Mouse (Mus musculus) right cerebral cortex, postnatal 4 days (tissue): ENCODE measurements around the gene Mcur1.
A peak's percentile ranks its signal among the peaks of the same experiment; 100 is the strongest.

Source experiments
- DNase-seq: peaks from one replicate; pipeline ENCODE4 v3.0.0-alpha.2; 2022

Mcur1 gene

DNA sequence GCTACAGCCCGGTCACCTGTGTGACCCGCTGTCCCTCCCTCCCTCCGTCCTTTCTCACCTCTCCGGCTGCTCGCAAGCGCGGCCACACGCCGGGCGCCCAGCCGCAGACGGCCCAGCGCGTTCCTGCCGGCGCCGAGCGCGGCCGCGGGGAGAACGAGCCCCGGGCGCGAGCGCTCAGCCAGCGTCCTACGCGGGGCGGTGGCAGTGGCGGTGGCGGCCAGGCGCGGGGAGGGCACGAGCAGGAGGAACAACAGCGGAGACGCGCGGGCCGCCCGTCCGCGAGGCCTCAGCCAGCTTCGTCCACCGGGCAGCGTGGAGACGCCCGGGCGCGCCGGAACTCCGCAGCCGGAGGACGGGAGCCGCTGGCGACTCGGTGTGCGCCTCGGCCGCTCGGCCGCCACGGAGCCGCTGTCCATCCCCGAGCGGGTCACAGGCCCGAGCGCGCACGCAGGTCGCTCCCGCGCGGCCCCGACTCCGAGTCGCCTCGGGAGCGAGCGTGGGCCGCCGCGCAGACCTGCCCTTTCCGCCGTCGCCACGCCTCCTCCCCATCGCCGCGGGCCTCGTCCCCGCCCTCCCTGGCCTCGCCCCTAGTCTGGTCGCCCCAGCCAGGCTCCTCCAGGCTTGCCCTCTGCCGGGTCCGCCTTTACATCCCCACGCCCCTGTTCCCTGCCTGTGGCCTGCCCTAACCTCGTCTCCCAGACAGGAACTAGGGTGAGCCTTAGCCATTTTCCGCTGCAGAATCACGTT is at the start of gene Mcur1:
Gene Mcur1 (minus strand): TSS at position 481 of the 747 bp plus-strand sequence.
- DNase-seq = peak; percentile 77

DNA sequence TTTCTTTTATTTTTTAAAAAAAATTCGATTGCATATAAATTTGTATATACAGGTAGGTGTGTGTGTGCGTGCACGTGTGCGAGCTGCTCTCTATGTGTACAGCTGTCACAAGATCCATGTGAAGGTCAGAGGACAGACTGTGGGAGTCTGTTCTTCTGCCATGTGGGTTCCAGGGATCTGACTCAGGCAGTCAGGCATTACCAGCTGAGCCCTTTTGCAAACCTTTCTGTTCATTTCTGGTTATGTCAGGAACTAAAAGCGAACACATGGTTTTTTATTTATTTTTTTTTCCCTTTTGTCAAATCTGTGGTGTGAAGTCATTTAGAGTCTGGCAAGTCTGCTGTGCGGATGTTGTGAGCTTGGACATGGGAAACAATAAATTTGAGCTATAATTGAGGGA is 48.9 kb upstream of the Mcur1 start:
- DNase-seq = no peak

DNA sequence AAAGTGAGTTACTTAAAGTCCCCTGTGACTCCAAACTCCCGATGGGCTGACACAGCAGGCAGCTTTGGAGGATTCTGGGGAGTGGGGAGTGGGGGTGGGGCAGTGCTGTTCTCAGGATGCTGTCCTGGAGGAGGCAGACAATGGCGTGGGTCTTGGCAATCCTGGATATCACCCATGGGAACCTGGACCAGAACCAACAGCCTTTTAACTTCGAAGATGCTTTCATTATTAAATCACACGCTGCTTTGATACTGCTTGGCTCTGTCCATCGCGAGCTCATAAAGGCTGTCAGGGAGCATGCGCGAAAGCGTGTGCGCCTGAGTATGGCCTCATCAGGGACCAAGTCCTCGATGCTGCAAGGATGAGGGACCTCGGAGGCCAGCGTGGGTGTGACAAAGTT is 43.1 kb upstream of the Mcur1 start:
- DNase-seq = no peak

DNA sequence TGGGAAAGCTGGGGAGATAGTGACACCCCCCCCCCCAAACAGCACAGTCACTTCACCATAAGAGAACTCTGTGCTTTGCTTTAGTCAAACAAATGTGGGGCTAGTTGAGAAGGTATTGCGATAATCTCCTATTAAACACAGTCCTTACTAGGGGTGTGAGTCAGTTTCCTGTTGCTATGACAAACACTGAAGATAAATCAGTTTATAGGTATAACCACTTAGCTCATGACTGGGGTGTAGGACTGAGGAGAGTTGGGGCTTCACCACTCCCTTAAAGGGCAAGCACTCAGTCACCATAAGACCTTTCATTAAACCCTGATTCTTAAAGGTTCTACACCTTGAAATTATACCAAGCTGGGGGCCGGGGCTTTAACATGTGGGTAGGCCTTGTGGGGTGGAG is 42.4 kb upstream of the Mcur1 start:
- no peak for DNase-seq

DNA sequence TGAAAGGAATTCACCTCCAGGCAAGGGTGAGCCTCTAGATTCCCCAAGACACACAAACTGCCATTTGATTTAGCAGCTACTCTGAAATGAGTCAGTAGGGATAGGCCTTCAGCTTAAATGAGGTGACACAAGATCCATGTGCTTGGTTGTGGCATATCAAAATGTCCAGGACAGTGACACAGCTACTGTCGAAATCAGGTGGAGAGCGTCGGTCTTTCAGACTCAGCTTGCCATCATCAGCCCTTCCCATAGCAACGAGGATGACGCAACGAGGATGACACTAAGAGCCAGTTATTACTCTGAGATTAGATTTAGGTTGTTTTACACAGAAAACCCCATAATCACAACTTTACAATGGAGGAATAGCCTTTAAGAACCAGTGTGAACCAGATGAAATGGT is 41.0 kb upstream of the Mcur1 start:
- no peak for DNase-seq

DNA sequence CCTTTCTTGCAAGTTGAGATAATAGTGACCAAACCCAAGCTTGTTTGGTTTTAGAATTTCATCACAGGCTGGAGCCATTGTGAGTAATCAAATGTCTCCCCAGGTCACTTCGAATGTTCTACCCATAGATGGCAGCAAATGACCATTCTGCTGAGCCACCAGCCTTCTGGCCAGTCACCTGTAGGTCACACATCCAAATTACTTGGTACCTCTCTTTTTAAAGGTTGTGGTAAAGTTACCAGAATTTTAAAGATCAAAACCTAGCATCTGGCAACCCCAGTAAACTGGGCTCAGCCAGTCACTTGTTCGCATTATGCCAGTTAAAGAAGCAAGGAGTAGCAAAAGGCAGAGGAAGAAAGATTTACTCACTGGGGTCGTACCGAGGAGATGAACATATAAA is 35.9 kb upstream of the Mcur1 start:
- no peak for DNase-seq

DNA sequence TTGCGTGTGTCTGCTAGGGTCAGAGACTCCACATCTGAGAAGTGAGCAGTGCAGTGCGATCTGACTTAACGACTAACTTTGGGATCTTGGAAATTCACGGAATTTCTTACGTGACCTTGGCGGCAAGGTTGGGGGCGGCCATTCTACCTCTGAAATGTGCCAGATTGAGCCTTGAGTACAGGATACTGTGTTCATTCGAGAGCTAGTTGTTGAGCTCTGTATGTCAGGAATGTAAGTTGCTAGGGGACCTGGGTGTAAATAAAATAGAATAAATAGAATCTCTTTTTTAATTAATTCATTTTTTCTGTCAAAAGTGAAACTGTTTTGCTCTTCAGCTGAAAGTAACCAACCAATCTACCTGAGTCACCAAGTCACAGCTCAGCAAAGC is 32.7 kb upstream of the Mcur1 start:
- DNase-seq = no peak

DNA sequence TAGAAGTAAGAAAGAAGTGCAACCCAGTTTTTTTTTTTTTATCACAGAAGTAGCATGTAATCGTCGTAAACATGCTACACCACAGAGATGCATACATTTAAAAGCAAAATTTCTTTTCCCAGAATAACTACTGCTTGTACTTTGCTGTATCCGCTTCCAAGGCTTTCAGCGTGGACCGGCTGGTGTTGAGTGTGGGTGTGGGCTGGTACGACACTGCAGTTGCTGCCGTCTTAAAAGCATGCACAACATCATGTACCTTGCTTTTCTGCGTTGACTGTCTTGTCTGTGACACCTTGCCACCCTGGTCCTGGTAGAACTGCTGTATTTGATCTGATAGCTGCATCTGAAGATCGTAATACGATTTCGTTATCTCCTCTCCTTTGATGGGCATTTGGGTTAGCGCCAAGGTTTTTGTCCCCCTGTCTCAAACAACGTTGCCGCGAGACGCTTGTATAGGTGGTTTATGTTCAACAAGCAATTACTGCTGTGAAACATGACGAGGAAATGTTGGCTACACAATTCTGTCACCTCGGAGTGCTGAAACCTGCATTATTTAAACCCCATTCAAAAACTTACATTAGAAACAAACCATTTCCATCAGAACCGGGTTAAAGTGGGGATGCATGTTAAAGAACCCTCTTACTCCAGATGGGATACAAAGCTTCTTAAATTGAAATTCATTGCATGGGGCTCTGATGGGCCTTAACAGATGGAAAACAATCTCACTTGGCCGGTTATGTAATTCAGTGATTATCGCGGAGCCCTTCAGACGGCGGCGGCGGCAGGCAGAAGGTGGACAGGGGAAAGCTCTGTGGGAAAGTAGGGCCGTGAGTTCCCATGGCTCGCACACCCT is 32.1 kb upstream of the Mcur1 start:
- no peak for DNase-seq

DNA sequence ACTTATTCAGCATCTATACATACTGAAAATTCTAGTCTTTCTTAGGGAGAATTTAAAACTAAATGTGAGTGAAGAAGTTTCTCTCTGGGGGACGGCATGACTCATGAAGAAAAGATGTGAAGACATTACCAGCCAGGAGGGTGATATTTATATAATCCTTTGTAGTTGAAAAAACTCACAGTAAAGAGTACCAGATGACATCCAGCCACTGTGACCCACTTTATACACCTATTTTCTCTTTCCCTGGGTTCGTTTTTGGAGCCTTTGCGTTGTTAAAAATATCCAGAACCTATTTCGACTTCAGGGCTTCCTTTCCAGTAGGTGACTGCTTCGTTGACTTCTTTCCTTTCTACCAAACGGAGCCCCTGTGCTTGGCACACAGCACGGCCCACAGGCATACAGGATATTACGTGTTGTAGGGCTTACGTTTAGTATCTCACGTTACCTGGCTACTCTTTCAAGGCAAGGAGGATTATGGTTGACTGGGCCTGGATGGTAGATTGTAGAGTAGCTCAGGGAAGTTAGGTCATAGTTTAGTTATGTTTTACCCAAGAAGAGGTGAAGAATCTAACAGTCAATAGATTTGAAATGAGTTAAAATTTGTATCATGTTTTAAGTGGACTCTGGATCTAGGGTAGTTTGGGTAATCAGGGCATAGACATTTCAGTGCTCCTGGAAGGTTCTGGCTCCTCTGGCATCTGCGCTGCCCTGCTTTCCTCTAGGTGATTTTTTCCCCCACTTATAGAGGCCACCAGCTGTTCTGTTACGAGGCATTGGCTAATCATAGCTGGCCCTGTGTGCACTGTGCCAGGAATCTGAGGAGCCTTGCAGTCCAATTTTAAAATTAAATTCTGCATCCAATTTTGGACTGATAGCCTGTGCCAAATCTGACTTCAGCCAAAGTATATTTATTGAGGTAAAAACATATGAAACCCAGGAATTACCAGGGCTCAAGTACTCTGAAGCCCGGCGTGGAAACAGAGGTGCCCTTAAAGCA is 28.2 kb upstream of the Mcur1 start:
- no peak for DNase-seq

DNA sequence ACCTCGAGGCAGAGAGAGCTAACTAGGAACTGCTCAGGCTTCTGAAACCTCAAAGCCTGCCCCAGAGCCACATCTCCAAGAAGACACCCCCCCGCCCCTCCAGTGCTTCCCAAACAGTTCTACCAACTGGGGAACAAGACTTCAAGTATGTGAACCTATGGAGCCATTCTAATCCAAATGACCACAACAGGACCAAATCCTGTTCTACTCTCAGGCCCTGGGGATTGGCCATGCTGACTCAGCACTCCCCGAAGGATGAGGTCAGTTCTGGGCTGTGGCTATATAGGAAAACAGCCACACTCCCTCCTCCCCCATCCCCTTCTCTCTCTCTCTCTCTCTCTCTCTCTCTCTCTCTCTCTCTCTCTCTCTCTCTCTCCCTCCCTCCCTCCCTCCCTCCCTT is 27.0 kb upstream of the Mcur1 start:
- DNase-seq = no peak

DNA sequence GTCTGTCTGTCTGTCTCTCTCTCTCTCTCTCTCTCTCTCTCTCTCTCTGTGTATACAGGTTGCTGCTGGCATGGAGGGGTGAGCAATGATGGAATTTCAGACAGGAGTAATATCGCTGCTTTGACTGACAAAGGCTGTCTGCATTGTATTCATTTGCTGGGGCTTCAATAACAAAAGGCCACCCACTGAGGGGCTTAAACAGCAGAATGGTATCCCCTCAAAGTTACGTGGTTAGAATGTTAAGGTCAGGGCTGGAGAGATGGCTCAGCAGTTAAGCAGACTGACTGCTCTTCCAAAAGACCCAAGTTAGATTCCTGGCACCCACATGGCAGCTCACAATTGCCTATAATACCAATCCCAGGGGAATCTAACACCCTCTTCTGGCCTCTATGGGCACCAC is 25.3 kb upstream of the Mcur1 start:
- DNase-seq = no peak

DNA sequence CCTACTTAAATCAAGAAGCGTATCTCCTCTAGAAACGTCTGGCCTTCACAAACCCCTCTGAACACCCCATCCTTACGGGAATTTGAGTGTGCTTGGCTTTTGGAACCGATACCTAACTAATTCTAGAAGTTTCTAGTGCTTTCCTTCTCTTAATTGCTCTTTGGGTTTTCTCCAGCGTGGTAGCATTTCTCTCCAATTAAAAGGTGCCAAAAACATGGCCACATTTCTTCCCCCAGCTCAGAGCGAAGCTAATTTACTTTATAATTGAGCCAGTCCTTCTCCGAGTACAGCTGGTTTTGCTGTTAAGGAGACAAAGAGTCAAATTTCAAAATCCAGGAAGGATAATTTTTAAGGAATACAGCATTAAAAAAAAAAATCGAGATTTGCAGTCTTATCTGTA is 23.5 kb upstream of the Mcur1 start:
- DNase-seq = no peak

DNA sequence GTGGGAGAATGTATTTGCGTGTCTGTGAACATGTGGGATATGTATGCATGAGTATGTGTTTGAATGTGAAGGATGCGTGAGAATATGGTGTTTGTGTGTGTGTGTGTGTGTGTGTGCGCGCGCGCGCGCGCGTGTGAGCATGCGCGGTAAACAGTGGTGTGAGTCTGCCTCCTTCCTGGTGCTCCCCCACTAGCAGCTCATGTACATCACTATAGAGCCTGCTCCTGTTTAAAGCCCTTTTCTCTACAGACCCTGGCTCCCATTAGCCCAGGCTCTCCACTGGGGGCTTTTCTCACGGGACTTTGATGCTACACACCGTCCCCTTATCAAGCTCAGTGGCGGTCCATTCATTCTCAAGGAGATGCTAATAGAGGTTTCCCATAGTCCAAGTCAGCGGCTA is 23.0 kb upstream of the Mcur1 start:
- DNase-seq = no peak

DNA sequence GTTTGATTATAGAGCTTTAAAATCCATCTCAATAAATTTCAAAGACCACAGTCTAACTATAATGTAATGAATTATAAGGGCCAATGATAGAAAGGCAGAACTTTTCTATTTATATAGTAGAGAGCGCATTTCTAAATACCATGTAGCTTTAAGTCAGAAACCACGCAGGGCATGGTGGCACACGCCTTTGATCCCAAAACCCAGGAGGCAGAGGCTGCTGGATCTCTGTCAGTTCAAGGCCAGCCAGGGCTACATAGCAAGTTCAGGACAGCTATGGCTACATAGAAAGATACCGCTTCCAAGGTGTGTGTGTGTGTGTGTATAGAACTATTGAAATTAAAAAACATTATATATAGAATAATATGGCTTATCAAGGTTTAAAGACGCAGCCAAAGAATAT is 20.7 kb upstream of the Mcur1 start:
- DNase-seq = no peak

DNA sequence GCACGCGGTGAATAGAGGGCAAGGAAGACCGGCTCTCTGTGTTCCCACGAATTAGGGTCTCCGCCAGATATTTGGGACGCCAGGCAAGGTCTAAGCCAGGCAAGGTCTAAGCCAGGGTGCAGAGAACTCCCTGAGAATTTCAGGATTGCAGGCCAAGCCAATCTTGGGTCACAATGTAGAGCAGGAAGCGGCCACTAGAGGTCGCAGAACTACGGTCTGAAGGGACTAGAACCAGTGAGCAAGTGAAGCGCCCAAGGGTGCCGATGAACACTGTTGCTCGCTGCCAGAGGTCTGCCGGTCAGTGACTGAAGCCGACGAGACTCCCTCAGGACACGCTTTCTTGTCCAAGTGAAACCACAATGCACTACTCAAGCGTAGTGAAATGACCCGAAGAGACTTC is 19.7 kb upstream of the Mcur1 start:
- DNase-seq = peak; percentile 58

DNA sequence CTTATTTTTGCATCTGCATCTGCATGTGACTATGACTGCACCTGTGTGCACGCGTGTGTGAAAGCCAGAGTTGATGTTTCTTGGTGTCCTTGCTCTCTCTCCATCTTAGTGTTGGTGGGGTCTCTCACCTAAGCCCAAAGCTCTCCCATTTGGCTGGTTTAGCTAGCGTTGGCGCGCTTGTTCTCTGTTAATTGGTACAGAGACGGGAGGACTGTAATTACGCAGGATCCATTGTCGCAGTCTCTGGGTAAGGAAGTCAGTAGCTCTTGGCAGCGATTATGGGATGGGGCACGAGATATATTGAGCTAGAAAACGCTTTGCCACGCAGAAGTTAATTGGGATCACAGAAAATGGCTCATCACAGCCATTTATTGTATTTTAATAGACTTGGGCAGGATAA is 17.8 kb upstream of the Mcur1 start:
- no peak for DNase-seq

DNA sequence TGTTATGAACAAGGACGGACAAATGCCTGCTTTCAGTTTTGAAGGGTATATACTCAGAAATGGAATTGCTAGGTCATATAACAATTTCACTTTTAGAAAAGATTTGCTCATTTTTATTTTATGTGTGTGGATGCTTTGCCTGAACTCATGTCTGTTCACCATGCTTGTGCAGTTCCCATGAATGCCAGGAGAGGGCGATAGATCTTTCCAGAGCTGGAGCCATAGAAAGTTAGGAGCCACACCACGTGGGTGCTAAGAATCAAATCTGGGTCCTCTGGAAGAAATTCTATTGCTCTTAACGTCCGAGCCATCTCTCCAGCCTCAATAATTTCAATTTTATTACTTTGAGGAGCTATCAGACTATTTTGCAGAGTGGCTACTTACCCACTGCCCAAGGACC is 17.3 kb upstream of the Mcur1 start:
- DNase-seq = no peak

DNA sequence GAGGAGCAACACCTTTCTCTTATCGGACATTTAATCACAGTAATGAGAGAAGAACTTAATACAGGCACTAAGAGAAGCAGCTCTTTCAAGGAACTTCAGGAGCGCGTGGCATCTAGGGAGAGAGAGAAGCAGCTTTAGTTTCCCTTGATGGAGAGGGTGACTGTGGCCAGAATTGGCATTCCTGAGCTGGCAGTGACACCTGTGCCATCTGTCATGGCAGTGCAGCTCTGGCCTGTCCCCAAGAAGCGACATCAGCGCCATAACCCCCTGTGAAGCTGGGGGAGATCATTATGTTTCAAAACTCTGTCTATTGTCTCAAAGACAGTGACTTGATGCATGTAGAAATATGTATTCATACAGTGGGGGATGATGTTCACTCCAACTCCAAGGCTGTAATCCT is 15.4 kb upstream of the Mcur1 start:
- DNase-seq = no peak

DNA sequence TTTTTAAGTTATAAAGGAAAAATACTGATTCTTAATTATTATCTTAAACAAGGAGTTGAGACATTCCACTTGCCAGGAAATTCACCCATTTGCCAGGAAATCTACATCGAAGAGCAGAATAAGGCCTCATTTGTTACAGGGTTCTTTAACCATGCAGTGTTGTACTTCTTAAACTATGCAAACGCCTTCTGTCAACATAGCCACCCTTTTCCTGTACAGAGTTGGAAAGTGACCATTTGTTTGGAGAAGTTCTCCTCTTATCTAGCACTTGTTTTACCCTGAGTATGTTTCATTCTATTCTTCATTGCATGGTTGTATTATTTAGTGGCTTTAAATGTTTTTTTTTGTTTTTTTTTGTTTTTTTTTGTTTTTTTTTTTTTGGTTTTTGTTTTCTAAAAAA is 14.0 kb upstream of the Mcur1 start:
- DNase-seq = no peak

DNA sequence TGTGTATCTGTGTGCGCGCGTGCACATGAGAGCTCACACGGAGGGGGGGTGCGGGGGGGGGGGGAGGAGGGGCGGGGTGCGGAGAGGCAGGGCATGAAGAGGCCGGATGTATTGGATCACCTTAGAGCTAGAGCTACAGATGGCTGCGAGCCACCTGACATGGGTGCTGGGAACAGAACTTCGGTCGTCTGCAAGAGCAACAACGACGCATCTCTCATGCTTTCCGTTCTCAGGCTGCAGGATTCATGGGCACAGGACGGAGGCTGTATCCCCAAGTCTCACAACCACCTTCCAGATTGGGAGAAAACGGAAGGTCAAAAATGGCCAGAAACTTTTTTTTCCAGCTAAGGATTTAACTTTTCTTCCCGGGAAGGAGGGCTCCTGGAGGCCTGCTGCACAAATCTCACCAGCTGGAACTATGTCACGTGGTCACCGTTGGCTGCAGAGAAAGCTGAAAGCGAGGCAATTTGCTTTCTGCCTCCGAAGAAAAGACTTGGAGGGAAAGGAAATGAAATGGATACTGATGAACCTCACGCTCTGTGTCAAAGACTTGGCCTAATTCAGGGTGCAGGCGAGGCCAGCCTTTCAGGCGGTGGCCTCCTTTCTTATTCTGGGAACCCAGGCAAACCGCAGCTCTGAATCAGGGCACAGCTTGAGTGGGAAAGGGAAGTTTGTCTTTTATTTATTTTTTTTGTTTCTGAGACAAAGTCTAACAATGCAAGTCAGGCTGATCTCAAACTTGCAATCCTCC is 7.3 kb upstream of the Mcur1 start:
- DNase-seq = no peak

DNA sequence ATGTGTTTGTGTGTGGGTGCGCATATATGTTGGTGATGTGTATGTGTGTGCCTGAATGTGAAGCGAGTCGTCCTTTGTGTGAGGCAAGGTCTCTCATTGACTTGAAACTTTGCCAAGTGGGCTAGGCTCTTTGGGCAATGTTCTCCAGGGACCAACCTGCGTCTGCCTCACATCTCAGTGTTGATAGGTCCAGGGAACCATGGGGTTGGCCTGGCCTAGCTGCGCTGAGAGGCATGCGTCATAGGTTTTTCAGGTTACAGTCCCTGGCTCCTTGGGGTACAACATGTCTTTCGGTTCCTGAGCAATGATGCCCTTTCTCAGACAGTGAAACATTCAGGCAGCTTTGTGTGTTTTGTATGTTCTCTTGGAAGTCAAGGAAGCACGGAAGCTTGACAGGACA is 6.2 kb upstream of the Mcur1 start:
- no peak for DNase-seq

DNA sequence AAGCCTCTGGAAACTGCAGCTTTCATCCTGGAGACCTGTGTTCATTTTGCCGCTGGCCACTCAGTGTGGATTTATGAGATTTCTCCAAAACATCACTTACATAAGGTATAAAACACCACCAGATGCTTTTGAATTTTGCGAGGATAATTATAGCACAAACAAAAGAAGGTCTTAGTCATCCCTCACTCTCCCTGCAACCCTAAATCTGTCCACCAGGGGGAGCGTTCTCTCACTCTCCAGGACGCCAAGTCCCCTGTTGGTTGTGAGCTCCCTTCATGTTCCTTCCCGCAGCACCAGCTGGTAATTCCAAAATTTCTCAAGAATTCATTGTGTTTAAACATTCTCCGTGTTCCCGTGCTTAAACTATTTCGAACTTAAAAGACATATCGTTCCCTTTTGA is 5.4 kb upstream of the Mcur1 start:
- peak; percentile 88 for DNase-seq

DNA sequence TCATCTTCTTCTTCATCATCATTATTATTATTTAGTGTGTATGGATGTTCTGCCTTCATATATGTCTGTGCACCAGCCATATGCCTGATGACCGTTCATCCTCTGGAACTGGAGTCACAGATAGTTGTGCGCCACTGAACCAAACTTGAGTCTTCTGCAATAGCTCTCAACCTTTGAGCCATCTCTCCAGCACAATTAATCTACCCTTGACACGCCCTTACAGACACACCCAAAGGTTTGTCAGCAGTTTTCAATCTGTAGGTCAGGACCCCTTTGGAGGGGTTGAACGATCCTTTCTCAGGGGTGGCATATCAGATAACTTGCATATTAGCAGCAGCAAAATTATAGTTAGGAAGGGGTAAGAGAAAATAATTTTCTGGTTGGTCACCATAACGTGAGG is 4.7 kb upstream of the Mcur1 start:
- no peak for DNase-seq
